Mouse (Mus musculus): Measurements from ENCODE around the gene Scube1.

DNA sequence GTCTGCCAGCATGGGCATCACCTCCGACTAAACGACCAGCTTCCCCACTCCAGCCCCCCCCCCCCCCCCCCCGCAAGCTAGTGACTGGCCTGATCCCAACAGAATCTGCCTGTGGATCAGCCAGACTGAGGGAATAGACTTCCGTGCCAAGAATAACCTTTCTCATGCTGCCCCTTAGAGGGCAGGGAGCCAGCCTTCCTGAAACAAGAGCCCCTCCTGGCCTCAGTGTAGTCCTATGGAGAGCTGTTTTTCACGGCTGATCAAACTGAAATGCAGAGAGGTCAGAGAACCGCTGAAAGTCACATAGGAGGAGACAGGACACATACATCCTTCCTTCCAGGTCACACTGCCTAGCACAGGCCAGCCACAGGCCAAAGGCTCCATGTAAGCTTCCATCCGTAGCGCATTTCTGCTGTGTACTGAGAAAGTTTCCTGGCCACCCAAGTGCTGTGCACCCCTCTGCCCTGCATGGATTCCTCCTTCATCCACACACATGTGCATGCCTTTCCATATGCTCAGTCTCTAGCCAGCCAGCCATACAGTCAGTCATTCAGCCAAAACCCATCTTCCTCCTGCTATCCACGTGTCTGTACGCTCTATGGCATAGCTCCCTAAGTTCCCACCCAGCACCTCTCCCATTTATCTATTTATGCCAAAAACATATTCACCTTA lies 18.2 kb downstream of the Scube1 start:
- TF ChIP-seq CTCF (IDR thresholded peaks at IDR 0.05; ENCODE audit: borderline replicate concordance, insufficient read depth, low read length) (no peak), POLR2A (IDR thresholded peaks at IDR 0.05; ENCODE audit: low read depth, low read length) (no peak)

All from embryonic fibroblast, embryonic 13.5 days (primary cell).